Mouse (Mus musculus): ENCODE measurements around the gene Dhx35. TPM values are rescaled to one million over a fixed set of nuclear protein-coding genes. Genes with fewer than 3 reads are reported as not detected.

Dhx35 gene
- polyA plus RNA-seq (2016; fragmentation: Nextera tagmentation; extraction: Ambion mirVana): 19.7 and 22.0 TPM in 2 replicates

DNA sequence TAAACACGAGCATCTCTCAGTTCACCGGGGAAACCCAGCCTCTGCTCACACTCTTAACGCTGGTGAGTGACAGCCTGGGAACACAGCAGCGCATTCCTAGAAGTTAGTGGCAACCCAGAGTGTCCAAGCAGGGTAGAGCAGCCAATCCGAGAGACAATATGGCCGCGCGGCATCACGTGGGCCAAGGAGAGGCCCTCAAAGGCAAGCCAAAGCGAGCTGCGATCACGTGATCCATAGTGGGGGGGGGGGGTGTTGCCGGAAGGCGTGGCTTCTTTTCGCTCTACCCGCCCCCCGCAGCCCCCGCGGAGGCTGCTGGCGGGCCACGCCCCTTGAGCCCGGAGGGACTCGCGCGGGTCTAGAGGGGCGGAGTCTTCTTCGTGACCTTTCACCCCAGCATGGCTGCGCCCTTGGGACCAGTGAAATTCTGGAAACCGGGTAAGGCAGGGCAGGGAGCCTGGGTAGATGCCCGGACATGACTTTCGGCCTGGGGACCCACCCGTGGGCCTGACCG, at the start of gene Dhx35:
TSS of gene Dhx35 (plus strand) at position 314 of the 511 bp plus-strand sequence.
- peaks cover 14% of the 10 kb centered on the region for H3K4me1 ChIP-seq

DNA sequence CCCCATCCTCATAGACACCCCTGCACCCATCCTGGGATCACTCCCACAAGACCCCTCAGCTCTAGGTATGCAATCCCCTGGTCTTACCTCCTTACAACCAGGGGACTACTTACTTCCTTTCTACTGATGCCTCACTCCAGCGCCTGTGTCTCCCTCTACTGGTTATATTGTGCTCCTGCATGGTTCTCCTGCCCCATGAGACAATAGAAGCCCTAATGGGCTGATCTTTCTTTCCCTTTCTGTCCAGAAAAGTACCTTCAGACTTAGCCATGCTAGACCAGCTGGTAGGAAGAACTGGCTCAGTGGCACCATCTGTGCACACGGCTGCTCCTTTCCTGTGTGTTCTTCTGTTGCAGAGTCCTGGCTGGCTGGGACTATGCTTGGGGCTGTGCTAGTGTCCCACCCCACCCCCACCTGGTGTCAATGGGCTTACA, 49.5 kb upstream of the Dhx35 start:
- WGBS: 29% methylated on average over 2 of the region's 2 CpGs
- Histone ChIP-seq H3K9me3 (replicated peaks) (no peaks in the 10 kb centered on the region), H3K27me3 (ENCODE audit: low read depth, poor library complexity, severe bottlenecking) (no peaks in the 10 kb centered on the region), H3K4me1 (peaks cover 10% of the 10 kb centered on the region; the same call in 1 of the 2 replicates), H3K4me3 (no peak overlapping the region), H3K27ac (no peak overlapping the region), H3K36me3 (0 out of 2 replicates have a peak, but pooled peaks cover 4% of the 10 kb centered on the region)
- no peak for DNase-seq (ENCODE audit: low spot score)

More for the DNA sequence above, at the start of gene Dhx35:
- H3K4me3 ChIP-seq: peak within 1 kb of the TSS; percentile 88
- H3K36me3 ChIP-seq: peaks cover 7% of the 10 kb centered on the region
- H3K27ac ChIP-seq: peak within 1 kb of the TSS; percentile 92
- 0% methylated on average over 33 of the region's 33 CpGs for WGBS
- H3K27me3 ChIP-seq (ENCODE audit: low read depth, poor library complexity, severe bottlenecking): no peaks in the 10 kb centered on the region
- peak; percentile 99 for DNase-seq (ENCODE audit: low spot score)
- H3K9me3 ChIP-seq (replicated peaks): no peaks in the 10 kb centered on the region

DNA sequence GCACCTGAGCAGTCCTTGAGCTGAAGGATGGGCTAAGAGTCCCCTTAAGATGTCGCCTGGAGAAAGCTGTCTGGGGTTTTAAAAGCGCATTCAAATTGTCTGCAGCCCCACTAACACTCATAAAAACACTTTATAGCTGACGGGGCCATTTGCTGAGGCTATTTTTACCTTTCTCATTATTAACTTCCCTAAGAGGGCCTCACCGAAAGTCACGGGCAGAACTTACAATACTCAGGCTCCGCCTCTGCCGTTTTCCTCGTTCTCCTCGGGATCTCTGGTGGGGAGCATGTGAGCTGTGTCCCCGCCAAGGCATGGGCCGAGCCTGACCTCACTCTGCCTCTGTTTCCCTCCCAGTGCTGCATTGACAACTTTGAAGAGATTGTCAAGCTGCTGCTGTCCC, 48.4 kb upstream of the Dhx35 start:
- H3K36me3 ChIP-seq: 0 out of 2 replicates have a peak, but pooled peaks cover 4% of the 10 kb centered on the region
- 74% methylated on average over 11 of the region's 11 CpGs for WGBS
- no peaks in the 10 kb centered on the region for H3K9me3 ChIP-seq (replicated peaks)

DNA sequence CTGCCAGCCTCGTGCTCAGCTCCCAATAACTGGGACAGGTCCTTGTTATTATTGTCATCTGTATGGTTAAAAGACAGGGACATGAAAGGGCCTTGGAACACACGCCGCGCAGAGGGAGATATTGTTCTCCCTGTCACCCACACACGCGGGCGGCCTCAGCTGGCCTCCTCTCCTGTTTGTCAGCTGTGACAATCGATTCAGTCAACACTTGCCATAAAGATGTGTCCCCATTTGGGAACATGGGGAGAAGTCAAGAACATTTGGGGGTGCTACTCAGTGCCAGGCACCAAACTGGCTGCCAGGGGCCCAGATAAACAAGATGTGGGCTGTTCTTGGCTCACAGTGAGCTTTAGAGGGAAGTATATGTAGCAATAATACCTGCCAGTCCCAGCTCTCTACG, 45.2 kb upstream of the Dhx35 start:
- H3K27ac ChIP-seq: no peak overlapping the region
- H3K36me3 ChIP-seq: no peaks in the 10 kb centered on the region
- H3K9me3 ChIP-seq (replicated peaks): no peaks in the 10 kb centered on the region
- H3K27me3 ChIP-seq (ENCODE audit: low read depth, poor library complexity, severe bottlenecking): no peaks in the 10 kb centered on the region
- H3K4me1 ChIP-seq: peaks cover 10% of the 10 kb centered on the region; the same call in 1 of the 2 replicates
- H3K4me3 ChIP-seq: no peak overlapping the region
- WGBS: 94% methylated on average over 9 of the region's 9 CpGs
- DNase-seq (ENCODE audit: low spot score): no peak

More for the DNA sequence above, 48.4 kb upstream of the Dhx35 start:
- H3K4me1 ChIP-seq: peaks cover 10% of the 10 kb centered on the region; the same call in 1 of the 2 replicates
- H3K27ac ChIP-seq: no peak overlapping the region
- no peak overlapping the region for H3K4me3 ChIP-seq
- no peak for DNase-seq (ENCODE audit: low spot score)
- H3K27me3 ChIP-seq (ENCODE audit: low read depth, poor library complexity, severe bottlenecking): no peaks in the 10 kb centered on the region

DNA sequence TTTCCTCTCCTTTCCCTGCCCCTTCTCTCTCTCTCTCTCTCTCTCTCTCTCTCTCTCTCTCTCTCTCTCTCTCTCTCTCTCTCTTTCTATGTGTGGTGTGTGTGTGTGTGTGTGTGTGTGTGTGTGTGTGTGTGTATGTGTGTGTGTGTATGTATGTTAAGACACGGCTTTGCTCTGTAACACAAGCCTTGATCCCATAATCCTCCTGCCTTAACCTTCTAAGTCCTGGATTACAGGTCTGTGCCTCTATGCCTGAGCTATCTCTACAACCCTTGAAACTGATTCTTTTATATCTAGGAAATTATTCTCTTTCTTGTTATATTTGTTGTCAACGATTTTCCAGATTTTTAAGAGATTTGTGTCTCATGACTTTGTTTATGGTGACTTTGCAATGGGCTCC, 34.4 kb upstream of the Dhx35 start:
- H3K4me1 ChIP-seq: peaks cover 2% of the 10 kb centered on the region
- DNase-seq (ENCODE audit: low spot score): no peak
- no peak overlapping the region for H3K27ac ChIP-seq
- no peaks in the 10 kb centered on the region for H3K9me3 ChIP-seq (replicated peaks)
- H3K27me3 ChIP-seq (ENCODE audit: low read depth, poor library complexity, severe bottlenecking): no peaks in the 10 kb centered on the region
- 93% methylated on average over 2 of the region's 2 CpGs for WGBS
- no peak overlapping the region for H3K4me3 ChIP-seq
- no peaks in the 10 kb centered on the region for H3K36me3 ChIP-seq

DNA sequence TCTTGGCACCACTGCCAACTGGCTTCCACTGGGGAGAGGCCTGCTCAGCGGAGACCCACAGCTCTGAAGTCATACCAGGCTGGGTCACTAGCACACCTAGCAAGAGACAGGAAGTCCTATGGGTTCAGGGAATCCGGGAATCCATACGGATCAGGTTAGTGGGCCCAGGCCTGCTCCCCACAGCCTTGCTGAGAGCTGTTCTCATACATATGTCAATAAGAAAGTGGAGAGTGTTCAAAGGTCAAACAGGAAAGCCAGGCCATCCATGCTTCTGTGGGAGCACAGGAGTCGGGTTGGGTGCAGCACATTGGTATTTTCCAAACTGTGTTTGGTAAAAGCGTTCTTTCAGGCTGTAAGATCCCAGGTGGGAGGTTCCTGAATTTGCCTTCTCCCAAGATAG, 32.3 kb upstream of the Dhx35 start:
- peaks cover 4% of the 10 kb centered on the region for H3K4me1 ChIP-seq
- no peak for DNase-seq (ENCODE audit: low spot score)
- 87% methylated on average over 5 of the region's 5 CpGs for WGBS

DNA sequence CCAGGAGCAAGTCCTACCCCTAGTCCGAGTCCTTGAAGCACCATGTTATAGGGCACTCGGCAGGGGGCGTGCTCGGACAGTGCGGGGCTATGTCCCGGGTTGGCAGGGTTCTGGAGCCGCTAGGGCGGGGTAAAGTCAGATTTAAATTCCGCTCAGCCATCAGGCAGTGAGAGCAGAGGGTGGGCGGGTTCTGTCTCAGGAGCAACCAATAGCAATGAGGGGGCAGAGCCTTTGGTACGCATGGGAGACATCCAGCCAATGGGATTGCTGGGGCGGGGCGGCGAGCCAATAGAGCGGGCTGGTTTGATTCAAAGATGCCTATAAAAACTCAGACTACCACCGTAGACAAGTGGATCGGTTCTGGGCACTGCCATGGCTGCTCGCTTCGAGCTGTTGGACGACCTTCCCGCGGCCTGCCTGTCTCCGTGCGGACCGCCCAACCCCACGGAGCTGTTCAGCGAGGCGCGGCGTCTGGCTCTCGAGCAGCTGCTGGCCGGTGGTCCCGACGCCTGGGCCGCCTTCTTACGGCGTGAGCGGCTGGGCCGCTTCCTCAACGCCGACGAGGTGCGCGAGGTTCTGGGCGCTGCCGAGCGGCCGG, 26.8 kb upstream of the Dhx35 start, which contains the start of gene Fam83d:
TSS of gene Fam83d (plus strand) at position 352 of the 598 bp plus-strand sequence.
- H3K4me1 ChIP-seq: peaks cover 44% of the 10 kb centered on the region
- H3K4me3 ChIP-seq: peak within 1 kb of the TSS; percentile 85
- peaks cover 16% of the 10 kb centered on the region for H3K36me3 ChIP-seq
- under 1% methylated on average over 48 of the region's 48 CpGs for WGBS
- no peaks in the 10 kb centered on the region for H3K9me3 ChIP-seq (replicated peaks)
- peak within 1 kb of the TSS; percentile 93 for H3K27ac ChIP-seq
- peak; percentile 94 for DNase-seq (ENCODE audit: low spot score)
- H3K27me3 ChIP-seq (ENCODE audit: low read depth, poor library complexity, severe bottlenecking): no peaks in the 10 kb centered on the region

More for the DNA sequence above, 32.3 kb upstream of the Dhx35 start:
- H3K27ac ChIP-seq: no peak overlapping the region
- H3K36me3 ChIP-seq: no peaks in the 10 kb centered on the region
- H3K9me3 ChIP-seq (replicated peaks): no peaks in the 10 kb centered on the region
- no peak overlapping the region for H3K4me3 ChIP-seq
- H3K27me3 ChIP-seq (ENCODE audit: low read depth, poor library complexity, severe bottlenecking): no peaks in the 10 kb centered on the region

DNA sequence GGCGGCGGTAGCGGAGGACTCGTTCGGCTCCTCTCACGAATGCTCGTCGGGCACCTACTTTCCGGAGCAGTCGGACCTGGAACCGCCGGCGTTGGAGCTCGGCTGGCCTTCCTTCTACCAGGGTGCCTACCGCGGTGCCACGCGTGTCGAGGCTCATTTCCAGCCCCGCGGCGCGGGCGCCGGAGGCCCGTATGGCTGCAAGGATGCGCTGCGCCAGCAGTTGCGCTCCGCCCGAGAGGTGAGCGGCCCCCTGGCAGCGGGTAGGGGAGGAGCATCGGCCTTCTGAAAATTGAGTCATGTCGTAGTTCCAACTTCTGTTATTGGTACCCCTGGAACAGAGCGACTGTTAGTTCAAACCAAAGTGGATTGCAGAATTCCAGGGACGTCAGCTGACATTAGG, 26.3 kb upstream of the Dhx35 start:
- peak; percentile 73 for DNase-seq (ENCODE audit: low spot score)
- no peaks in the 10 kb centered on the region for H3K9me3 ChIP-seq (replicated peaks)
- peak overlapping the region; percentile 93 for H3K27ac ChIP-seq
- peaks cover 44% of the 10 kb centered on the region for H3K4me1 ChIP-seq
- no peaks in the 10 kb centered on the region for H3K27me3 ChIP-seq (ENCODE audit: low read depth, poor library complexity, severe bottlenecking)
- H3K4me3 ChIP-seq: peak overlapping the region; percentile 85
- H3K36me3 ChIP-seq: peaks cover 21% of the 10 kb centered on the region
- WGBS: 1% methylated on average over 37 of the region's 37 CpGs

DNA sequence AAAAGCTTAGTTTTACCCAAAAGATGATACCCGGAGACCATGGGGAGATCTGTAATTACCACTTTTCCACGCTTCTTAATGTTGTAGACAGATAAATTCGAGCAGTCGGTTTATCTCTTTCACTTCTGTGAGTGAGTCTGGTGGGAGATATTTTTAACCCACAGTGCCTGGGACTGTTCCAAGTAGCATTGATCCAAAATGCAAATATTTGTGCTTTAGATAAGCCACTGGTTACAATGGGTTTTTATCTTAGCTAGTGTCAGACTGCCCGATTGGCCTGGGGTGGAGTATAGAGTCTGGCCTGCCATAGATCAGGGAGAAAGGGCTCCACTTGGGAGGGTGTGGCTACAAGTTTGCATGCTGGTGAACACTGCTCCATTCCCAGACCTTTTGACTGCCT, 25.8 kb upstream of the Dhx35 start:
- DNase-seq (ENCODE audit: low spot score): peak; percentile 37
- H3K27me3 ChIP-seq (ENCODE audit: low read depth, poor library complexity, severe bottlenecking): no peaks in the 10 kb centered on the region
- peak overlapping the region; percentile 85 for H3K4me3 ChIP-seq
- peaks cover 25% of the 10 kb centered on the region for H3K36me3 ChIP-seq
- peaks cover 44% of the 10 kb centered on the region for H3K4me1 ChIP-seq
- H3K27ac ChIP-seq: peak overlapping the region; percentile 93
- no peaks in the 10 kb centered on the region for H3K9me3 ChIP-seq (replicated peaks)
- WGBS: 18% methylated on average over 5 of the region's 5 CpGs

DNA sequence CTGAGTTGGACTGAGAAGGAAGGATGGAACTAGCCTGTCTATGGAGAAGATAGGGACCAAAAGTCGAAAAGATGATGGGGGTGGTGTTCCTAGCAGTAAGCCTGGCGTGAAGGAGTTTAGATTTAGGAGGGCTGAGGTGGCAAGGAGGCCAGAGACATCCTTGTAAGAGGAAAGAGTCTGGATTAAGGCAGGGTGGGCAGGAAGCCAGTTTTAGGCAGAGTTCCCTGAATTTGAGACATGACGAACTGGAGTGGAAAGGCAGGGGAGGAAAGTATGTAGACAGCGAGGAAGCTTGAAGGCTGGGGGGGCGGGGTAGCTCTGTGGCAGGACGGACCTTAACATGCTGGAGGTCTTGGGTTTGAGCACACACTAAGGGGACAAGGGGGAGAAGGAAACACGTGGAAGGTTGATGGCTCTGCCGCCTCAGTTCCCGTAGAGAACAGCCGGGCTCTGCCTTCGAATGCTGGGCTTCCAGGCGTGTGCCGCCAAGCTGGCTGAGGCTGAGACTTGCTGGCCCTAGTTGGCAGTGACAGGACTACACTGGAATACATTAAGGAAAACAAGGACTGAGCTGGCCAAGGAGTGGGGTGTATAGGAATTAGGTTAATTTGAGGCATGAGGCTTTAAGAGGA, 24.4 kb upstream of the Dhx35 start:
- Histone ChIP-seq H3K9me3 (replicated peaks) (no peaks in the 10 kb centered on the region), H3K4me1 (peaks cover 52% of the 10 kb centered on the region), H3K4me3 (peak overlapping the region; percentile 85), H3K36me3 (peaks cover 37% of the 10 kb centered on the region), H3K27ac (0 out of 2 replicates have a peak overlapping the region, but pooled peaks have one; percentile 12), H3K27me3 (ENCODE audit: low read depth, poor library complexity, severe bottlenecking) (no peaks in the 10 kb centered on the region)
- WGBS: 60% methylated on average over 13 of the region's 13 CpGs
- no peak for DNase-seq (ENCODE audit: low spot score)

DNA sequence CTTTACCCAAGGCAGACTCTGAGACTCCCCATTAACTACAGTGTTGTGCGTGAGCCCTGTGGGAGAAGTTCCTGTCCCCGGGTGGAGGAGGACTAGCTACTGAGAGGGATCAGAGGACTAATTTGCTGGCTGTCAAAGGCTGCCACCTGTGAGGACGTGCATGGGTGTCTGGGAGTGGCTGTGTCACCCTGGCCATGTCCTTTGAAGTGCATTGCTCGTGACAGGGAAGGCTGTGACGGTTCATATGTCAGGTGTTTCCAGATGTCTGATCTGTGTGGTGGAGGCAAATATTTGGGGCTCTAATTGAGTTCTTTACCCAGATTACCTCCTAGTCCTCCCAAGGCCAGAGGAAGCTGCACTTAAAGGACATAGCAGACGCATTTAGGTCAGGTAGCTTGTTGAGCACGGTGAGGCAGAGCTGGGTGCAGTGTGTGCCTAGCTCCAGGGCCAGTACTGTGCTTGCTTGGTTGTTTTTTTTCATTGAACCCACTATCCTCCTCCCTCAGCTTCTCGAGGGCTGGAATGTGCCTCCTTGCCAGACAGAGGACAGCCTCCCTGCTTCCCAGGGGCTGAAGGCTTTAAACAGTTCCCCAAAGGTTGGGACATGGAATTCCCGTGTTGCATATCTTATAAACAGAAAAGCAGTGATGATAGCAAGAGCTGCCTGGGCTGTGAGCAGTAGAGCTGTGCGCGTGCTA, 23.4 kb upstream of the Dhx35 start:
- Histone ChIP-seq H3K9me3 (replicated peaks) (no peaks in the 10 kb centered on the region), H3K4me3 (0 out of 2 replicates have a peak overlapping the region, but pooled peaks have one; percentile 85), H3K27ac (no peak overlapping the region), H3K27me3 (ENCODE audit: low read depth, poor library complexity, severe bottlenecking) (no peaks in the 10 kb centered on the region), H3K4me1 (peaks cover 57% of the 10 kb centered on the region), H3K36me3 (peaks cover 47% of the 10 kb centered on the region)
- no peak for DNase-seq (ENCODE audit: low spot score)
- 48% methylated on average over 11 of the region's 11 CpGs for WGBS

DNA sequence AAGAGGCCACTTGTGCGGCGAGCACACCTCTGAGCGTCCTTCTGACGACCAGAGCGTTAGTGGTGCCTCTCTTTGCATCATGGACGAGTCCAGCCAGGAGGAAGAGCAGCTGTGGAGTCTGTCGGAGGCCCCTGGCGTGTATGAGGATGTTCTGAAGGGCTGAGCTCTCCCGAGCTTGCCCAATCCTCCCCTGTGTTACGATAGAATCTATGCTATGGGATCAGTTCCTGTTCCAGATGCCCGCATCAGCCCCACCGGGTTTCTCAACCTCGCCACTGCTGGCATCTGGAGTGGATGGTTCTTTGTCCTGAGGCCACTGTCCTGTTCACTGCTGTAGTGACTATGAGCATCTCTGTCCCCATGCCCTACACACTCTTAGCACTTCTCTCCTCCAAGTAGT, 21.8 kb upstream of the Dhx35 start:
- peaks cover 56% of the 10 kb centered on the region for H3K36me3 ChIP-seq
- 91% methylated on average over 13 of the region's 13 CpGs for whole genome bisulfite sequencing

More for the DNA sequence above, 21.8 kb upstream of the Dhx35 start:
- no peak for DNase-seq (ENCODE audit: low spot score)
- Histone ChIP-seq H3K27ac (no peak overlapping the region), H3K4me3 (no peak overlapping the region), H3K27me3 (ENCODE audit: low read depth, poor library complexity, severe bottlenecking) (no peaks in the 10 kb centered on the region), H3K4me1 (peaks cover 69% of the 10 kb centered on the region), H3K9me3 (replicated peaks) (no peaks in the 10 kb centered on the region)

Data from limb, embryonic 10.5 days (tissue).